Mouse (Mus musculus) lung, adult 2 months (tissue): ENCODE data around the gene Tor1b.

Experiments
- CTCF ChIP-seq: fragments of 200-500 bp; IDR thresholded peaks from 2 replicates; pipeline ENCODE4 v1.5.1; 2011; ENCODE audit warnings: mild to moderate bottlenecking, low read length, control low read depth; ENCODE audit not compliant: insufficient read depth
- POLR2A ChIP-seq: fragments of 200-500 bp; IDR thresholded peaks from 2 replicates; pipeline ENCODE4 v1.6.1; 2011; ENCODE audit warnings: low read depth, mild to moderate bottlenecking, control low read depth, low read length, borderline replicate concordance; ENCODE audit errors: extremely low read depth

GRCm38 (mm10) chr2:30927844-30928628 lies 24.7 kb upstream of the Tor1b start:
- TF ChIP-seq CTCF (peak; percentile 95), POLR2A (no peak; the same call in 1 of the 2 replicates)
